8 mouse cellular contexts compared by ENCODE assay signal in genomic region chr7:29155838-29156782, GRCm38 (mm10). TPM values are rescaled to one million over a fixed set of nuclear protein-coding genes. Genes with fewer than 3 reads are reported as not detected.
DNase-seq lines count a peak whose midpoint lies in the region; ATAC-seq and TF ChIP-seq lines count a peak whose summit lies in the region.

TSS of gene Fam98c (minus strand) at chr7:29156234.

- H3K27me3 ChIP-seq in hindbrain, postnatal 0 days (ENCODE audit: insufficient read depth, low read length): no peaks in the 10 kb centered on the region

- H3K27ac ChIP-seq in cortical plate, adult 2 months (ENCODE audit: insufficient read depth, low read length): peak within 1 kb of the TSS; percentile 93
- H3K27ac ChIP-seq in hindbrain, postnatal 0 days: peak within 1 kb of the TSS; percentile 92
- H3K27ac ChIP-seq in left cerebral cortex, adult 2 months: peak within 1 kb of the TSS; percentile 90

- H3K36me3 ChIP-seq in hindbrain, postnatal 0 days (ENCODE audit: insufficient read depth, low read length): peaks cover 4% of the 10 kb centered on the region; the same call in 1 of the 2 replicates

- peak; percentile 69; the same call in 1 of the 2 replicates for TF ChIP-seq POLR2A in cortical plate, adult 2 months (IDR thresholded peaks at IDR 0.05; ENCODE audit: extremely low read depth, insufficient read depth, low read length)

- no peaks in the 10 kb centered on the region for H3K4me1 ChIP-seq in cortical plate, adult 2 months (ENCODE audit: control insufficient read depth, insufficient read depth, low read length)
- 0 out of 2 replicates have a peak, but pooled peaks cover 3% of the 10 kb centered on the region for H3K4me1 ChIP-seq in hindbrain, postnatal 0 days (ENCODE audit: insufficient read depth, low read length)

- H3K9me3 ChIP-seq in hindbrain, postnatal 0 days (ENCODE audit: low read length): no peaks in the 10 kb centered on the region

- ATAC-seq in hindbrain, postnatal 0 days: peak; percentile 85
- peak; percentile 89 for ATAC-seq in megakaryocyte, adult 5-6 weeks (ENCODE audit: poor library complexity, severe bottlenecking)

- peak within 1 kb of the TSS; percentile 78 for H3K4me3 ChIP-seq in cortical plate, adult 2 months (ENCODE audit: insufficient read depth, low read length)
- H3K4me3 ChIP-seq in hindbrain, postnatal 0 days (ENCODE audit: low read length): peak within 1 kb of the TSS; percentile 82
- peak within 1 kb of the TSS; percentile 76 for H3K4me3 ChIP-seq in left cerebral cortex, adult 2 months

- WGBS in hindbrain, postnatal 0 days: 5% methylated on average over 52 of the region's 68 CpGs

- no peak for TF ChIP-seq CTCF in cortical plate, adult 2 months (IDR thresholded peaks at IDR 0.05; ENCODE audit: extremely low read depth, insufficient read depth, low read length)
- peak; percentile 60 for TF ChIP-seq CTCF in hindbrain, postnatal 0 days (IDR thresholded peaks at IDR 0.05; ENCODE audit: low read depth)
- peak; percentile 43 for TF ChIP-seq CTCF in left cerebral cortex, adult 2 months (IDR thresholded peaks at IDR 0.05)

- H3K9ac ChIP-seq in hindbrain, postnatal 0 days (replicated peaks; ENCODE audit: low read length): peak within 1 kb of the TSS; percentile 80

- intact Hi-C loops in left cerebral cortex, adult 2 months (cut with DNase I): no loop called here

- peak; percentile 48 for DNase-seq in adipocyte (ENCODE audit: low spot score)
- DNase-seq in gastrocnemius, adult 8-10 months (ENCODE audit: low spot score in 2 of 2): peak; percentile 72 to 80
- peak; percentile 93 for DNase-seq in hindbrain, postnatal 0 days (ENCODE audit: low spot score)
- peak; percentile 85 to 86 for DNase-seq in left cerebral cortex, adult 2 months (ENCODE audit: extremely low spot score in 1 of 2, low spot score in 2 of 2)
- peak; percentile 81 to 87 for DNase-seq in right cerebral cortex, adult 2 months (ENCODE audit: low spot score in 2 of 2)
- peak; percentile 72 to 84 for DNase-seq in urinary bladder, postnatal 36 days (ENCODE audit: low spot score in 2 of 2)

- peak within 1 kb of the TSS; percentile 92 for H3K4me2 ChIP-seq in hindbrain, postnatal 0 days (ENCODE audit: low read depth, low read length)

RNA-seq across cellular contexts. Expression of gene Fam98c, which starts in this region (rescaled TPM):
- 62.3 and 66.1 TPM in 2 replicates for polyA plus RNA-seq in cortical plate, adult 2 months (2012; rRNA removed)
- 10 to 100 TPM in 3 of 4 experiments, 1 to 10 TPM in 1; 9.9 to 11.0 (median 10.5) TPM for total RNA-seq in gastrocnemius, adult 8-10 months (2022)
- 48.7 and 67.4 TPM in 2 replicates for total RNA-seq in hindbrain, postnatal 0 days (2014; rRNA removed)
- 51.8 and 54.3 TPM in 2 replicates for polyA plus RNA-seq in hindbrain, postnatal 0 days (2015; fragmentation: Nextera tagmentation; extraction: Ambion mirVana)
- total RNA-seq in left cerebral cortex, adult 2 months (2021): 10 to 100 TPM; 34.3 to 38.3 TPM
- total RNA-seq in megakaryocyte, adult 5-6 weeks (2015): 26.5 and 26.7 TPM in 2 replicates
- total RNA-seq in megakaryocyte, adult 5-6 weeks (2017): 24.0 and 24.2 TPM in 2 replicates

Comparison
In these comparisons a context has a peak if more than half of its experiments do, and no peak if none do; other contexts are left out.
1. Peak in every context shown above with its lines: DNase-seq, ATAC-seq, H3K4me3 ChIP-seq and H3K27ac ChIP-seq.